23 mouse cellular contexts compared by ENCODE assay signal in the genomic region with DNA sequence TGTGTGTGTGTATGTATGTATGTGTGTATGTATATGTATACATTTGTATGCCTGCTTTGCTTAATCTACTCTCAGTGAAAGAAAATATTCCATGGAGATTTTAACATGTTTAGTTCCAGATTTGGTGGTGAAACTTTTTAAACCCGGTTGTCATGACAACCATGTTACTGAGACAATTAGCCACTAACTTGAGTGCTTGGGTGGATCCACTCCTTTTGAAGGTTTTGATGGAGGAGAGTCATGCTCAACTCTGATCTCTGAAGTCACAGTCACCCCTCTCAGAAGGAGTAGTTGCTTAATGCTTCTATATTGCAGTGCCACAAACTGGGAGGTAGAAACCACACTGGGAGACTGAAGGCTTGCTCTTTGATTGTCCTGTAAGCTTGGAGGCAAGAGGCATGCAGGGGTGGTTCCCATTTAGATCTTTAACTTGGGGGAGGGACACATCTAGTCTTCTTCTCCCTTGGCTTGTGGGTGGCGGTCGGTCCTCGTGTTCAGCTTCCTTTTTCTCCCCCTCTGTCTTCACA.
DNase-seq lines count a peak whose midpoint lies in the region; ATAC-seq and TF ChIP-seq lines count a peak whose summit lies in the region.
"Had no signal": no experiment of that assay in that cellular context is flagged by ENCODE, and none has a peak within 500 bp of the region (broad histone marks: within the 10 kb centered on the region; RNA-seq: fewer than 3 reads in every experiment).

No protein-coding gene starts in this region.

- WGBS in lung, embryonic 14.5 days: 76% methylated on average over 4 of the region's 4 CpGs

- no peaks in the 10 kb centered on the region for H3K9me3 ChIP-seq in lung, embryonic 14.5 days (ENCODE audit: low read depth, low read length)
- H3K9me3 ChIP-seq: heart, embryonic 15.5 days; limb, embryonic 12.5 days had no signal

- no peak overlapping the region for H3K9ac ChIP-seq in lung, embryonic 14.5 days
- H3K9ac ChIP-seq: heart, embryonic 15.5 days; hindbrain, embryonic 14.5 days; limb, embryonic 12.5 days; liver, postnatal 0 days had no signal

- no peak for TF ChIP-seq POLR2A in cortical plate, adult 2 months (IDR thresholded peaks at IDR 0.05; ENCODE audit: extremely low read depth, insufficient read depth, low read length)

- ATAC-seq in frontal cortex, adult (ENCODE audit: low TSS enrichment): peak; percentile 68
- ATAC-seq in lung, embryonic 14.5 days (ENCODE audit: insufficient read depth): no peak
- ATAC-seq: forebrain, embryonic 16.5 days; liver, postnatal 0 days had no signal

- no peaks in the 10 kb centered on the region for H3K27me3 ChIP-seq in lung, embryonic 14.5 days (ENCODE audit: insufficient read depth, low read length)
- H3K27me3 ChIP-seq: heart, embryonic 15.5 days; limb, embryonic 12.5 days had no signal

- no peaks in the 10 kb centered on the region for H3K36me3 ChIP-seq in lung, embryonic 14.5 days (ENCODE audit: insufficient read depth)
- H3K36me3 ChIP-seq: heart, embryonic 15.5 days; limb, embryonic 12.5 days had no signal

- no peak for TF ChIP-seq CTCF in lung, embryonic 14.5 days (IDR thresholded peaks at IDR 0.05; ENCODE audit: low read depth)
- no peak for TF ChIP-seq CTCF in cortical plate, adult 2 months (IDR thresholded peaks at IDR 0.05; ENCODE audit: extremely low read depth, insufficient read depth, low read length)

- H3K4me3 ChIP-seq in lung, embryonic 14.5 days (ENCODE audit: low read depth, low read length): no peak overlapping the region
- H3K4me3 ChIP-seq in cortical plate, adult 2 months (ENCODE audit: insufficient read depth, low read length): no peak overlapping the region
- H3K4me3 ChIP-seq: heart, embryonic 15.5 days; limb, embryonic 12.5 days had no signal

- H3K4me2 ChIP-seq in lung, embryonic 14.5 days: no peak overlapping the region
- H3K4me2 ChIP-seq: heart, embryonic 15.5 days; hindbrain, embryonic 14.5 days; limb, embryonic 12.5 days; liver, embryonic 11.5 days had no signal

- H3K27ac ChIP-seq in lung, embryonic 14.5 days (ENCODE audit: low read depth): no peak overlapping the region
- H3K27ac ChIP-seq in cortical plate, adult 2 months (ENCODE audit: insufficient read depth, low read length): 0 out of 2 replicates have a peak overlapping the region, but pooled peaks have one; percentile 59
- H3K27ac ChIP-seq: heart, embryonic 15.5 days; hindbrain, embryonic 14.5 days; limb, embryonic 12.5 days had no signal

- H3K4me1 ChIP-seq in lung, embryonic 14.5 days (ENCODE audit: insufficient read depth): no peaks in the 10 kb centered on the region
- H3K4me1 ChIP-seq in cortical plate, adult 2 months (ENCODE audit: control insufficient read depth, insufficient read depth, low read length): 0 out of 2 replicates have a peak, but pooled peaks cover 3% of the 10 kb centered on the region
- H3K4me1 ChIP-seq: heart, embryonic 15.5 days; limb, embryonic 12.5 days had no signal

- DNase-seq in frontal cortex, postnatal 25 days (ENCODE audit: low spot score in 2 of 2): no peak
- DNase-seq in lung, embryonic 14.5 days: peak; percentile 23
- DNase-seq in lung, postnatal 4 days: no peak
- peak; percentile 2 for DNase-seq in R1 (ENCODE audit: low read depth, low spot score)
- DNase-seq in kidney, postnatal 25 days: no peak
- DNase-seq in kidney, adult 8-10 months: no peak
- DNase-seq: adrenal gland, postnatal 36 days; cerebellum, adult 11-12 months; cerebellum, postnatal 14 days; heart, postnatal 36 days; kidney, adult 9 months; kidney, postnatal 36 days; layer of hippocampus, postnatal 36 days; liver, postnatal 0 days; lung, postnatal 10 days; thymus, postnatal 4 days had no signal

Comparison
In these comparisons a context has a peak if more than half of its experiments do, and no peak if none do; other contexts are left out.
1. DNase-seq: peak in lung, embryonic 14.5 days (single experiment) and R1 (single experiment); none in frontal cortex, postnatal 25 days (0 of 2), lung, postnatal 4 days (0 of 2), kidney, postnatal 25 days (0 of 2) and kidney, adult 8-10 months (0 of 2).